Mouse (Mus musculus): ENCODE results near the gene Gtpbp6. TPM values are rescaled to one million over a fixed set of nuclear protein-coding genes. Genes with fewer than 3 reads are reported as not detected.

The Gtpbp6 gene
- total RNA-seq, 1 experiment, result 116 TPM

- Histone ChIP-seq H3K4me3 (ENCODE audit: insufficient read depth in 1 of 2, low read depth in 1 of 2, low read length in 2 of 2, poor library complexity in 1 of 2, severe bottlenecking in 1 of 2) (peak overlapping the region; percentile 61 to 63), H3K36me3 (ENCODE audit: control insufficient read depth, insufficient read depth, low read length, poor library complexity, severe bottlenecking) (peaks cover 47% of the 10 kb centered on the region)
- in situ Hi-C loops (cut with MboI; ENCODE audit: low sequenced_read_pairs in 2 of 2, unreplicated experiment in 2 of 2), result no loop called here
Observed at GRCm38 (mm10) chr5:110101716-110102347, 6.2 kb downstream of the Gtpbp6 start.

GRCm38 (mm10) chr5:110100921-110101631, 6.9 kb downstream of the Gtpbp6 start:
- TF ChIP-seq MAFK (IDR thresholded peaks at IDR 0.05; ENCODE audit: insufficient read depth, low read depth, low read length), result no peak
- Histone ChIP-seq H3K9me3 (ENCODE audit: control insufficient read depth, insufficient read depth, low read depth, low read length) (no peaks in the 10 kb centered on the region), H3K4me1 (ENCODE audit: control insufficient read depth in 2 of 2, insufficient read depth in 2 of 2, low read length in 2 of 2, poor library complexity in 1 of 2) (peaks cover 9 to 57% of the 10 kb centered on the region in 2 experiments), H3K9ac (ENCODE audit: insufficient read depth, low read depth, low read length, poor library complexity, severe bottlenecking) (no peak overlapping the region; the same call in 1 of the 2 replicates), H3K4me3 (ENCODE audit: insufficient read depth in 1 of 2, low read depth in 1 of 2, low read length in 2 of 2, poor library complexity in 1 of 2, severe bottlenecking in 1 of 2) (peak overlapping the region; percentile 61 to 63), H3K27ac (ENCODE audit: insufficient read depth, low read depth, low read length, poor library complexity, severe bottlenecking) (peak overlapping the region; percentile 73), H3K36me3 (ENCODE audit: control insufficient read depth, insufficient read depth, low read length, poor library complexity, severe bottlenecking) (peaks cover 39% of the 10 kb centered on the region)
- no peak for DNase-seq (ENCODE audit: low read depth, low spot score)
- in situ Hi-C loops (cut with MboI; ENCODE audit: low sequenced_read_pairs in 2 of 2, unreplicated experiment in 2 of 2), result no loop called here

More at GRCm38 (mm10) chr5:110101716-110102347, 6.2 kb downstream of the Gtpbp6 start:
- no peak for DNase-seq (ENCODE audit: low read depth, low spot score)
- H3K9me3 ChIP-seq (ENCODE audit: control insufficient read depth, insufficient read depth, low read depth, low read length), result no peaks in the 10 kb centered on the region
- no peak overlapping the region for H3K27ac ChIP-seq (ENCODE audit: insufficient read depth, low read depth, low read length, poor library complexity, severe bottlenecking)
- H3K9ac ChIP-seq (ENCODE audit: insufficient read depth, low read depth, low read length, poor library complexity, severe bottlenecking), result peak overlapping the region; percentile 12; the same call in 1 of the 2 replicates
- peaks cover 9 to 64% of the 10 kb centered on the region in 2 experiments for H3K4me1 ChIP-seq (ENCODE audit: control insufficient read depth in 2 of 2, insufficient read depth in 2 of 2, low read length in 2 of 2, poor library complexity in 1 of 2)
- TF ChIP-seq ZNF384 (IDR thresholded peaks at IDR 0.05; ENCODE audit: low read depth, low read length), result no peak
- no peak for TF ChIP-seq MAFK (IDR thresholded peaks at IDR 0.05; ENCODE audit: insufficient read depth, low read depth, low read length)
- no peak for TF ChIP-seq CHD2 (IDR thresholded peaks at IDR 0.05; ENCODE audit: low read depth, low read length)
- TF ChIP-seq ZC3H11A (IDR thresholded peaks at IDR 0.05; ENCODE audit: borderline replicate concordance, low read depth, low read length), result no peak
- no peak for TF ChIP-seq HCFC1 (IDR thresholded peaks at IDR 0.05; ENCODE audit: borderline replicate concordance, insufficient read depth, low read length)

- Histone ChIP-seq H3K36me3 (ENCODE audit: control insufficient read depth, insufficient read depth, low read length, poor library complexity, severe bottlenecking) (peaks cover 28% of the 10 kb centered on the region), H3K9me3 (ENCODE audit: control insufficient read depth, insufficient read depth, low read depth, low read length) (no peaks in the 10 kb centered on the region), H3K27ac (ENCODE audit: insufficient read depth, low read depth, low read length, poor library complexity, severe bottlenecking) (peak within 1 kb of the TSS; percentile 73), H3K4me3 (ENCODE audit: insufficient read depth in 1 of 2, low read depth in 1 of 2, low read length in 2 of 2, poor library complexity in 1 of 2, severe bottlenecking in 1 of 2) (peak within 1 kb of the TSS; percentile 31 to 61), H3K4me1 (ENCODE audit: control insufficient read depth in 2 of 2, insufficient read depth in 2 of 2, low read length in 2 of 2, poor library complexity in 1 of 2) (peaks cover 9 to 52% of the 10 kb centered on the region in 2 experiments), H3K9ac (ENCODE audit: insufficient read depth, low read depth, low read length, poor library complexity, severe bottlenecking) (peak within 1 kb of the TSS; percentile 59; the same call in 1 of the 2 replicates)
- in situ Hi-C loops (cut with MboI; ENCODE audit: low sequenced_read_pairs in 2 of 2, unreplicated experiment in 2 of 2), result no loop called here
- TF ChIP-seq MAFK (IDR thresholded peaks at IDR 0.05; ENCODE audit: insufficient read depth, low read depth, low read length) (no peak), HCFC1 (IDR thresholded peaks at IDR 0.05; ENCODE audit: borderline replicate concordance, insufficient read depth, low read length) (no peak), ZNF384 (IDR thresholded peaks at IDR 0.05; ENCODE audit: low read depth, low read length) (no peak), CHD2 (IDR thresholded peaks at IDR 0.05; ENCODE audit: low read depth, low read length) (no peak), ZC3H11A (IDR thresholded peaks at IDR 0.05; ENCODE audit: borderline replicate concordance, low read depth, low read length) (no peak)
- DNase-seq (ENCODE audit: low read depth, low spot score), result no peak
Observed at GRCm38 (mm10) chr5:110099656-110100580, 8.1 kb downstream of the Gtpbp6 start, which contains the start of gene Plcxd1. Gene Plcxd1 (plus strand): TSS chr5:110099969.

- in situ Hi-C loops (cut with MboI; ENCODE audit: low sequenced_read_pairs in 2 of 2, unreplicated experiment in 2 of 2), result no loop called here
- TF ChIP-seq HCFC1 (IDR thresholded peaks at IDR 0.05; ENCODE audit: borderline replicate concordance, insufficient read depth, low read length), result no peak
- no peak for TF ChIP-seq MAFK (IDR thresholded peaks at IDR 0.05; ENCODE audit: insufficient read depth, low read depth, low read length)
- TF ChIP-seq CHD2 (IDR thresholded peaks at IDR 0.05; ENCODE audit: low read depth, low read length), result peak; percentile 45; the same call in 1 of the 2 replicates
- no peak for TF ChIP-seq ZNF384 (IDR thresholded peaks at IDR 0.05; ENCODE audit: low read depth, low read length)
- no peak for TF ChIP-seq ZC3H11A (IDR thresholded peaks at IDR 0.05; ENCODE audit: borderline replicate concordance, low read depth, low read length)
- peak overlapping the region; percentile 73; the same call in 1 of the 2 replicates for H3K27ac ChIP-seq (ENCODE audit: insufficient read depth, low read depth, low read length, poor library complexity, severe bottlenecking)
- H3K9ac ChIP-seq (ENCODE audit: insufficient read depth, low read depth, low read length, poor library complexity, severe bottlenecking), result no peak overlapping the region
- peaks cover 9 to 43% of the 10 kb centered on the region in 2 experiments for H3K4me1 ChIP-seq (ENCODE audit: control insufficient read depth in 2 of 2, insufficient read depth in 2 of 2, low read length in 2 of 2, poor library complexity in 1 of 2)
- peaks cover 19% of the 10 kb centered on the region for H3K36me3 ChIP-seq (ENCODE audit: control insufficient read depth, insufficient read depth, low read length, poor library complexity, severe bottlenecking)
- H3K9me3 ChIP-seq (ENCODE audit: control insufficient read depth, insufficient read depth, low read depth, low read length), result no peaks in the 10 kb centered on the region
- H3K4me3 ChIP-seq (ENCODE audit: insufficient read depth in 1 of 2, low read depth in 1 of 2, low read length in 2 of 2, poor library complexity in 1 of 2, severe bottlenecking in 1 of 2), result no peak overlapping the region
- peak; percentile 70 for DNase-seq (ENCODE audit: low read depth, low spot score)
Observed at GRCm38 (mm10) chr5:110098991-110099477, 9.0 kb downstream of the Gtpbp6 start.

Data from ES-E14 (cell line).